Mouse (Mus musculus) layer of hippocampus, adult 8-10 months (tissue): ENCODE measurements around the gene Trim80. TPM values are rescaled to one million over a fixed set of nuclear protein-coding genes. Genes with fewer than 3 reads are reported as not detected.
"Not testable (repeated sequence)": the region's sequence is repeated elsewhere in the genome, so short reads cannot be mapped to it uniquely, and the experiment has no call there.

Source experiments
- DNase-seq, 2 experiments: peaks; one replicate each; pipeline ENCODE4 v3.0.0; 2022; ENCODE audit warnings: low spot score in 2 of 2
- total RNA-seq, 4 experiments: library from RNA; stranded (reverse); gene quantifications; 2 replicates each; pipeline ENCODE4 v1.2.4; 2022

Trim80 gene
- total RNA-seq, 4 experiments from 2014 or later = not detected

DNA sequence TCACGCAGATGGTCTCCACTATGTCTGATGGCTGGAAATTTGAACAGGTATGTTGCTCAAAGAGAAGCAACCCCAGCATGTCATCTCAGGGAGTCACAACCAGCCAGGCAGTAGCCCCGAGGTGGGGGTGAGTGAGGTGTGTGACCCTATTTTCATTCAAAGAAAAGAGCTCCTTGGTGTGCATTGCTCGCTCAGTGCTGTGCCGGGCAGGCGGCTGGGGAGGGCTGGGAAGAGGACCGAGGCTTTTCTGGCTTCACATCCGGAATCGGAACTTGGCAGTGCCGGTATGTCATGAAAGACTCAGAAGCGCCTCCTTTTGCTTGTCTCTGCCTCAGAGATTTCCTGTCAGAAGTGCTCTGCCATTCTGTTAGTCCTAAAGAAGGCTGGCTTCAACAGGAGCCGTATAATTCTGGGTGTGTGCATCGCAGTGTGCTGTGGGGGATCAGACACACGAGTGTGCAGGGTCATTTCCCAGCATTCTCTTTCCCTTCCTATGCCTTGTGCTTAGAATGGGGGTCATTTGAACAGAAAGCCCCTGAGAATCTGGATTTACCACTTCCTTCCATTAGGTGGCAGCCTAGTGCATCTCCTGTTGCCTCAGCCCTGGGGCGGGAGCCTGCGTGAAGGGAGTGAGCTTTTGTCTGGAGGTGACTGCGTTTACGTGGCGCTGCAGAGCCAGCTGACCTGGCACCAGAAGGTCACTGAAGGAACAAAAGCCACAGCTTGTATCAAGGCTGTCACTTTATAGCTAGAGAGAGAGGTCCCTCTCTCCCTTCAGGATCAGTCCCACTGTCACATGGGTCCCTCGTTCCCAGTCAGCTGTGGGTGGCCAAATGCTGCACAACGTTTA lies 12.6 kb upstream of the Trim80 start:
- peak; percentile 71 to 75 for DNase-seq

DNA sequence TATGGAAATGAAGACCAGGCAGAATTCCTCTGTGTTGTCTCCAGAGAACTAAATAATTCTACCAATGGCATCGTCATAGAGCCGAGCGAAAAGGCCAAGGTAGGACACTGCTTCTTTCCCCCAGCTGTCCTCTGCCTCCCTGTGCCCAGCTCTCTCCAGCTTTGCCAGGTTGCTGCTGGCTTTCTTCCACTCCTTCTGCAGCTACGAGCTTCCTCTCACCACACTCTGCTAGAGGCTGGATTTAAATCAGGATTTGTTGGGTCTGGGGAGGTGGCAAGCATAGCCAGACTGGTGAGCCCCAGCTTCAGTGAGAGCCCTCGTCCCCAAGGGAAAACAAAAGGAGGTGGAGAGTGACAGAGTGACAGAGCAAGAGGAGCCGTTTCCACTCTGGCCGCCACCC lies 11.0 kb upstream of the Trim80 start:
- no peak for DNase-seq

DNA sequence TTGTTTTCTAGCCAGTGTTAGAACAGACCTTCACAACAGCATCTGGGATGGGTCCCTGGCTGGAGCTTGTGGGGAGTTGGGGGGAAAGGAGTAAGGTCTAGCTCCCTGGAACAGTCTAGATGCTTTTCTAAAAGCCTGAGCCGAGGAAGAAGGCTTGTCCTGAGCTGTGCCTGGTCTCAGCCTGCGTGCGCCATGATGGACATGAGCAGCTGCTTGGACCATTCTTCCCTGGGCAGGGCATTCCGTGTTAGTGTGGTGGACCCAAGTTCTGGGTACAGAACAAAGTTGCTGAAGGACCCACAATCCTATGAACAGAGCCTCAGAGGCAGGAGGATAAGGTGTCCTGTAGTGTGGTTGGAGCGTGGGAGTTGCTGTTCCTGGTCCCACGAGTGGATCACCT lies 9.8 kb upstream of the Trim80 start:
- no peak for DNase-seq

DNA sequence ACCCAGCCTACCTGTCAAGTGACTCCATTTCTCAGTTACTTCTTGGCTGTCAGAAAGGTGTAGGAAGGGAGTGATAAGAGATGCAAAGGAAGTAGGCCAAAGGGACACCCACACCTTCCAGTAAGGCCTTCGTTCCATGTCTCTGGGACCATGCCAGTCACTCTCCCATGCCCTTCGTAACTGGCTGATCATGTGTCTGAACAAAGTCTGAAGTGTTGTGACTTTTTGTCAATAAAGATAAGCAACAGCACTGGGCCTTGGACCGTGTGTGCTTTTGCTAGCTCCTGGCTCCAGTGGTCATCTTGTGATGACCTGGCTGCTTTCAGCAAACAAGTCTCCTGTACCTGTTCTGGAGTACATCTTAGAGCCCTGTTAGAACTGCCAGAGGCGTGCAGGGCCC lies 7.5 kb upstream of the Trim80 start:
- no peak for DNase-seq

DNA sequence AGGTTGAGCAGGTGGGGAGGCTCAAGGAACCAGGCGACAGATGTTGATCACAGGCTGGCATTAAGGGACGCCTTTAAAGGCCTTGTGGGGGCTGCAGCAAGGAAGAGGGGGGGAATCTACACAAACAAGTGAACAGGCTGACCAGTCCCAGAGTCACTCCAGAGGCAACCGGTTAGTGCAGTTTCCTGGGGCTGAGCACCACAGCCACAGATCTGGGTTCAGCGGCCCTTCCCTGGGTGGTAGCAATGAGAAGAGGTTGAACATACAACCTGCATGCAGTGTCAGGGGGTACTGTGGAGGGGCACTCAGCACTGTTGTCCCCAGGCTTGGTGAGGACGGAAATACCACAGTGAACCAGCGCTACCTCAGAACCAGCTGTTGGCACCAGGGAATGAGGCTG lies 7.0 kb upstream of the Trim80 start:
- no peak for DNase-seq

DNA sequence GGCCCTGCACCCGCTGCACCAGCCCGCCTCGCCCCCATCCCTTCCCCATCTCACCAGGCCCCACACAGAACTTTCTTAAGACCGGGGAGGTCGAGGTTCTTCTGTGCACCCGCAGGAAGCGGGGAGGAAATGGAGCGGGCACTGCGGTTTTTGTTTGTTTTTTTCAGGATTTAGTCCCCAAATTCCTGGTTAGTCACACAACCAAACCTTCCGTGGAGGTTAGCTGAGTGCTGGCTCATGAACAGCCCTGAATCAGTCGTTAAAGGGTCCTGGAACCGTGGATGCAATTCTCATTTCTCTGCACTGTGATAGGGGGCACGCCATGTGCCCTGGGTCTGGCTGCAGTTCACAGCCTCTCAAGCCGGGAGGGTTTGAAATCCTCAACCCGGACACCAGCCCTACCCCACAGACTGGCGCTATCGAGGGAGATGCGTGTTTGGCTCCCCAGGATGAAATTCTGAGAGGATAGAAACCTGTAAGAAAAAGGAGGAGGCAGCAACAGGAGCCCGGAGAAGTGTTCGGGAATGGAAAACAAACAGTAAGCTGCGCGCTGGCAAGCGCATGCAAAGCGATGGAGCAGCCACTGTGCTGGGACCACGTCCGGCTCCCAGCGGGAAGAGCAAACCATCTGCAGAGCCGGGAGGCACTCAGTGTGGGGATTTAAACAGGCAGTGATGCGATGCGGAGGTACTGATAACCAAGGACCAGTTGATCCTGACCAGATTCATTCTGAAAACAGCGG lies 4.6 kb upstream of the Trim80 start:
- peak in 1 of 2 experiments; percentile 43 for DNase-seq

DNA sequence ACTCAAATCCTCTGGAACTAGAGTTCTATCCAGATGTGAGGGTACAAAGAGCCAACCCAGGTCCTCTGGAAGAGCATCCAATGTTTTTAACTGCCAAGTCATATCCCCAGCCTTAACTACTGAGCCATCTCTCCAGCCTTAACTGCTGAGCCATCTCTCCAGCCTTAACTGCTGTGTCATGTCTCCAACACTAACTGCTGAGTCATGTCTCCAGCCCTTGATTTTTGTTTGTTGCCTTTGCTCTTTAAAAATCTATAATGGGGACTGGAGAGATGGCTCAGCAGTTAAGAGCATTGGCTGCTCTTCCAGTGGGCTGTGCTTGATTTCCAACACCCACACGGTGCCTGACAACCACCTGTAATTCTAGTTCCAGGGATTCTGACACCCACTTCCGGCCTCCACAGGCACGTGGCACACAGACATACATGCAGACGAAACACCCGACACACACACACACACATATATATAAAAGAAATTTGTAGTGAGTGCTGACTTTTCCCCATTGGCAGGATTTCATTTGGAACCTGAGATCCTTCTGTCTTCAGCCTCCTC lies 2.7 kb upstream of the Trim80 start:
- no peak for DNase-seq

DNA sequence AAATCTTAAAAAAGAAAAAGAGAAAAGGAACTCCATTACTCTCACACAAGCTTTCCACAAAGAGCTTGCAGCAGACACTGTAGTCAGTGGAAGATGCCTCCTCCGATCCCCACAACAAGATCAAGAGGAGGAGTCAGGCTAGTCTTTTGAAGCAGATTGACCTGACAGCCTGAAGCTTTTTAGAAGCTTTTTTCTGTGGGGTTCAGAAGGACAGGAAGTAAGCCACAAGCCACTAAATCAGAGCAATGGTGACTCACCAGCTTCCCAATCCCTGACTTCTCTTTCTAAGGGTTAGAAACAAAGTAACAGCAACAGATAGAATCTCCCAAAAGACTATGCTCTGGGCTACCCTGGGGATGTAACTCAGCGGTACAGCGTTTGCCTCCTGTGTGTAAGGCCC lies 1.0 kb upstream of the Trim80 start:
- DNase-seq = no peak

DNA sequence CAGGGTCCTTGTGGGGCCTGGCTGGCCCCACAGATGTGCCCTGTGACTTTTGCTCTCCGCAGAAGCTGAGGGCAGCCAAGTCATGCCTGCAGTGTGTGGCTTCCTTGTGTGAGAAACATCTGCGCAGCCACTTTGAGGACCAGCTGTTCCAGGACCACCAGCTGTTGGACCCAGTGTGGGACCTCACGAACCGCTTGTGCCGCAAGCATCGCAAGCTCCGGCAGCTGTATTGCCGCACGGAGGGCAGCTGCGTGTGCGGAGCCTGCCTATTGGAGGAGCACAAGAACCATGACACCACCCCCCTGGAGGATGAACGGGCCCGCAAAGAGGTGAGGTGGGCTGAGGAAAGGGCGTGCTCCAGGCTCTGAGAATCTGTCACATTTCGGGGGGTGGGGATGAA lies 1.1 kb downstream of the Trim80 start:
- no peak for DNase-seq

DNA sequence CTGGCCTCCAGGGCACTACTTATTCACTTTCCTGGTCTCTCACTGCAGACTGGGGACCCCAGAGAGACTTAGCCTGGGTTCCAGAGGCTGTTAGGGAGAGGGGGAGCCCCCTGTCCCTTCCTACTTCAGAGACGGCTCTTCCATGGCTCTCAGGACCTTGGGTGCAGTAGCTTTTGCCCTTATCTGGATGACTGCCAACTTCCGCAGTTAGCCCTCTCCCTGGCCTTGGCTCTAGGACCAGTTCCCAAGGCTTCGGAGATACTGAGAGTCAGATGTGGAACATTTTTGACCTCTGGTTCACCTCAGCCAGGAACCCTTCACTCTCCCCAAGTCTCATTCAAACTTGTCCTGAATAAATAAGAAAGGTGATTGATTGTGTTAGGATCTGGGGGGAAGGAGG lies 6.6 kb downstream of the Trim80 start:
- DNase-seq = no peak

DNA sequence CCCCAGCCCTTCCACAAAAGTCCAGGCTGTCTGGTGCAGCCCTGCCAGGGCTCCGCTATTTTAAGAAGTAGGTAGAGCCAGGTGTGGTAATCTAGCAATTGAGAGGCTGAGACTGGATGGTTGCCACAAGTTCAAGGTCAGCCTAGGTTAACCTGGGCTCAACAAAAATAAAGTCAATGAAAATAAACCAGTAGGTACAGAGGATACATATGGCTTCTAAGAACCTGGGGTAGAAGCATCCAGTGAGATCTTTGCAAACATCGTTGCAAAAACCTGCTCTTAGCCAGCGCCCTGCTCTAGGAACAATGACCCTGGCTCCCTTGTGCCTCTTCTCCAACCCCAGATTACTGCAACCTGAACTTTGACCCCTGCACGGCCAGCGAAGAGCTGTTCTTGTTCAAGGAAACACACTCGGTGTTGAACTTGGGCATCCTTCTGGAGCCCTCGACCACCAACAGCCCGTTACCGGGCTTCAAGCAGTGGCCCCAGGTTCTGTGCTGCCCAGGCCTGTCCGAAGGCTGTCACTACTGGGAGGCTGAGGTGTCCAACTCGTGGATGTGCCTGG lies 7.1 kb downstream of the Trim80 start:
- no peak for DNase-seq

DNA sequence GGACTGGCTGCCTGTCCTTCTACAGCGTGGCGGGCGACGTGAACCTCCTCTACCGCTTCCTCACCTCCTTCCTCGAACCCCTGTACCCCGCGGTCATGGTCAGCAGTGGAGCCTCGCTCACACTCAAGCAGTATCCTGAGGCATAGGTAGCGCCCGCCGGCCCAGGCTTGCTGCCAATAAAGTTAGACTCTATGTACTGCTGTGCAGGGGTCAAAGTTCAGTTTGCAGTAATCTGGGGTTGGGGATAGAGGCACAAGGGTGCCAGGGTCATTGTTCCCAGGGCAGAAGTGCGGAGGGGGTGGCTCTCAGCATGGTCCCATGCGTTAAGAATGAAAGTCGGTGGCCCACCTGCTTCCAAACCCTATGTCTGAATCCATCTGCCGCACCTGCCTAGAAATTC lies 7.7 kb downstream of the Trim80 start:
- no peak for DNase-seq

DNA sequence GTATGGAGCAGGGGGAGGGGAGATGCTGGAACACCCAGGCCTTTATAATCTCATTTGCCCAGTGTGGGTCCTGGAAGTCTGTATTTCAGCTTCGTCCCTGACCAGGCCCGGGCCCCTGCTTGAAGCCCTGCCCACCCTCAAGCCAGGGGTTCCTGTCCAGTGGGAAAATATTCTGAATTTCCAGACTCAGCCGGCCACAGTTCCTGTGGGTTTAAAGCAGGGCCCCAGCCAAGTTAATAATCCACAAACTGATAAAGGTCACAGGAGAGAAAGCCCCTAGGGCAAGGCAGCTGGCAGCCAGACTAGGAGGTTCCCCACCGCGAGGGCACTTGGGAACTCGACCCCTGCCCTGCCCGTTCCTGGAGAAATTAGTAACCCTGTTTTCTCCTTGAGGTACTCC lies 8.7 kb downstream of the Trim80 start:
- no peak for DNase-seq

DNA sequence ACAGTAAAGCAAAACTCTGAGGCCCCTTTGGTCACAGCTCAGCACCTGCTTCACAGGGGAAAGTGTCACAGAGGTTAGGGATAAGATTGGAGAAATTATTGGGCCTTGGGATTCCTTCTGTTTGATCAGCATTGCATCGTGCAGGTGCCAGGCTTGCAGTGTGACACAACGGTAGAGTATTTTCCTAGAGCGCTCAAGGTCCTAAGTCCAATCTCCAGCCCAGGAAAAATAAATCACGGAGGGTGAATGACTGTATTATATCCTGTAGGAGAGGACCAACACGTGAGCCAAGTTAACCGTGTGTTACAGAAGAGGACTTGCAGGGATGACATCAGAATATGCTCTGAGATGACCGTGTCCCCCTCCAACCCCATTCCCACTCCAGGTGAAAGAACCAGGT lies 9.8 kb downstream of the Trim80 start:
- DNase-seq = no peak

DNA sequence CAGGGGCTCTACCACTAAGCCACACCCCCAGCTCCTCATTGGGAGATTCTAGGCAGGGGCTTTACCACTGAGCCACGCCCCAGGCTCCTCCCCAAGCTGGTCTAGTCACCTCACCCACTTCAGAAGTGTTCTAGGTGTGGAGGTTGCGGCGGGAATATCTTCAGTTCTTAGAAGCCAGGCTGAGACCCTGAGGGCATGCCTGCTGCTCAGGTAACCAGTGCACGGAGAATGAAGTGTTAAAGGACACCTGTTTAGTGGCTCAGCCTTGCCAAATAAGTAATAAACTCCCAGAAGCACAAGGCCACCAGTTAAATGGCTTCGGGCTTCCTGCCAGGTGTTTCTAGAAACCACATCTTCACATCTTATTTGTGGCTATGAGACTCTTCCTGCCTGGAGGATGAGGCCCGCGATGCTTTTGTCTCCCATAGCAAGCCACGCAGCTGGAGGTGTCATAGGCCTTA lies 11.5 kb downstream of the Trim80 start:
- no peak for DNase-seq

DNA sequence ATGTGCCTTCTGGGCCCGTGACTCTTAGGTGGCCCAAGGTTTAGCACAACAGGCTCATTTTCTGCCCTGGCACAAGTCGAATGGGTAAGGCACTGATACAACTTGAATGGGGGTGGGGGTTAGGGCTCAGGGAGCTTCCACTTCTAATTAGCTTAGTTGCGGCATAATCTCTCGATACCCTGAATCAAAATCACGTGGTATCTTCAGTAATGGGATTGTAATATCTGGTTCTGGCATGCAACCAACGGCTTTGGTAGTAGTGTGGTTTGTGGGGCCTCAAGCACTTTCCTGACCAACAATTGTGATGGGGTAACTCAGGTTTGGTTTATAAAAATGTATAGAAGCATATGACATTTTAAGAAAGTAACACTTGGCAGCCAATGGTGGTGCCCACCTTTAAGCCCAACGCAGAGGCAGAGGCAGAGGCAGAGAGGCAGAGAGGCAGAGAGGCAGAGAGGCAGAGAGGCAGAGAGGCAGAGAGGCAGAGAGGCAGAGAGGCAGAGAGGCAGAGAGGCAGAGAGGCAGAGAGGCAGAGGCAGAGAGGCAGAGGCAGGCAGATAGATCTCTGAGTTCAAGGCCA lies 12.0 kb downstream of the Trim80 start:
- DNase-seq = no peak

DNA sequence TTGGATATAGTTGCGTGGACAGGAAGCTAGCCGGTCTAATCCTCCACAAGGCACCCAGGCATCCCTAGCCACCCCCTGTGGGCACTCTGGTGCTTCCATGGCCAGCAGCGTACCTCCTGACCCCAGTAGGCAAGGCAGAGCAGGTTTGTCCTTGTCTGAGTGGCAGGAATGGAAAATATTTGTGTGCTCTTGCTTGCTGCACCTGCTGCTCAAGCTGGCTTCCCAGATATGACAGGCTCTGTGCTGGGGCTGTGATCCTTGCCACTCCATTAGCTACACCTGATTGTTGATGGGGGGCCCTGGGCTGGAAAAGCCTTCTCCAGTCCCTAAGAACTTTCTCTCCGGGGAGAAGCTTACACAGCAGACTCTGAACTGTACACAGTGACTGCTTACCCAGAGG lies 13.0 kb downstream of the Trim80 start:
- DNase-seq = no peak

DNA sequence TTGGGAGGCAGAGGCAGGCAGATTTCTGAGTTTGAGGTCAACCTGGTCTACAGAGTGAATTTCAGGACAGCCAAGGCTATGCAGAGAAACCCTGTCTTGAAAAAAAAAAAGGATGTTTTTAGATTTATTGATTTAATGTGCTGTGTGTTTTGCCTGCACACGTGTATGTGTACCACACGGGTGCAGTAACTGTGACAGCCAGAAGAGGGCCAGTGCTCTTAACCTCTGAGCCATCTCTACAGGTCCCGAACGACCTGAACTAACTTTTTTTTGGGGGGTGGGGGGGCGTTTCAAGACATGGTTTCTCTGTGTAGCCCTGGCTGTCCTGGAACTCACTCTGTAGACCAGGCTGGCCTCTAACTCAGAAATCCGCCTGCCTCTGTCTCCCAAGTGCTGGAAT lies 14.5 kb downstream of the Trim80 start:
- not testable (repeated sequence) for DNase-seq

DNA sequence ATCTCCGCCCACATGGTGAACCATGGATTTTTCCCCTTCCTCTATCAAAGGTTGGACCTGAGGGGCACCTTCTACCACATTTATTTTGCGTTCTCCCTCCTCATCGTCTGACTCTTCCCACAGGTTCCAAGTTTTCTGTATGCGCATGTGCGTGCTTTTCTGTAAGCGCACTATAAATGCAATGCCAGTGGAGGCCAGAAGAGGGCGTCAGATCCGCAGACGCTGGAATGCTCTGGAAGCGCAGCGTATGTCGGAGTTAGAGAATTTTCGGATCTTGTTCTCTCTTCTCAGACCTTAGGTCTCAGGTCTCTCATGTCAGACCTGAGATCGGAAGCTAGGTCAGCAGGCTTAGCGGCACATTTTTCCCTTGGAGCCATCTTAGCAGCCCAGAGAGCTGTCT lies 15.3 kb downstream of the Trim80 start:
- DNase-seq = no peak

DNA sequence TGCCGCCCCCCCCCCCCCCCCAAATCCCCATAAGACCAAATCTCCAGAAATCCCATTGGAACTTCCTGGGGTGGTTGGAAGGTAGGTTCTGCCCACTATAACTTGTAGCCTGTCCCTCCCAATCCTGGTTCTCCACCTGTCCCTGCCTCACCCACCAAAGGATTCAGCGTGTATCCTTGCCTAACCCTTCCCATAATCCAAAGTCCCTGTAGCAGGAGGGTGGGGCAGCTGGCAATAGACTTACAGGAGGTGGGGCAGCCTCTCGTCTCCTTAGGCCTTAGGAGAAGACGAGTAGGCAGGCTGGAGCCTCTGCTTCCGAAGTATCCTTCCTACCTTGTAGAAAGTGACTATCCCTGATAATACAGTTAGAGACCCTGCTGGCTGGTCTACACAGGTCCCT lies 15.8 kb downstream of the Trim80 start:
- no peak for DNase-seq

DNA sequence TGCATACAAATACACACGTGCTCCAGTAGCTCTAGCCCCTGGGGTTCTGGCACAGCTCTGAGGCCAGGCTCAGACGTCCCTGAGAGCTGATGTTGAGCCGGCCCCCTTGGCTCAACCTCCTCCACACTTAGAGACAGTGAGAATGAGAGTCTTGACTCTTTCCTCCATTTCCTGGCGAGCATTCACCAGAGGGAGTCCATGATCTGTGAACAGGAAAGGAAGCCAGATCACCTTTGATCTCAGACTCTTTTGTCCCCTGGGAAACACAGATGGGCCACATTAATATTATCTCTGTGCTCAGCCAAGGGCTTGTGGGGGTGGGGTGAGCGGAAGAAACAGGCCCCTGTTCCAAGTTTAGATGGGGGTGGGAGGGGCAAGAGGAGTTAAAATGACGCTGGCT lies 17.1 kb downstream of the Trim80 start:
- DNase-seq = no peak

DNA sequence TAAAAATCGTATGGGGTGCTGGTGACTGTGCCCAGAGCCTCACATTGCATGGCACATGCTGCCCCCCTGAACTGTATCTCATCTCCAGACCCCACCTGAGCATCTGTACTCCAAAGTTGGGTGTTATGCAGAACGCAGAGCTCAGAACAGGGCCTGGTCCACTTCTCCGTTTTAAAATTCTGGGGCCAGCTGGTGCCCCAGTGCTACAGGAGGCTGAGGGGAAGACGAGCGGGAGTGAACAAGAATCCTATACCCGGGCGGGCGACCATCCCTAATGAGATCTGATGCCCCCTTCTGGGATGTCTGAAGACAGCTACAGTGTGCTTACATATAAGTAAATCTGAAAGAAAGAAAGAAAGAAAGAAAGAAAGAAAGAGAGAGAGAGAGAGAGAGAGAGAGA lies 20.6 kb downstream of the Trim80 start:
- DNase-seq = no peak
